Comparison of ENCODE assay signal across 24 mouse cellular contexts in genomic region chr16:91623074-91623473, GRCm38 (mm10). TPM values are rescaled to one million over a fixed set of nuclear protein-coding genes. Genes with fewer than 3 reads are reported as not detected.
A peak's percentile ranks its signal among the peaks of the same experiment; 100 is the strongest.
DNase-seq lines count a peak whose midpoint lies in the region; ATAC-seq and TF ChIP-seq lines count a peak whose summit lies in the region.
"Had no signal": no experiment of that assay in that cellular context is flagged by ENCODE, and none has a peak within 500 bp of the region (broad histone marks: within the 10 kb centered on the region; RNA-seq: fewer than 3 reads in every experiment).

No protein-coding gene starts in this region.

- H3K4me3 ChIP-seq in bone marrow, adult 2 months (replicated peaks; ENCODE audit: control insufficient read depth, low read depth, low read length) = no peak overlapping the region
- H3K4me3 ChIP-seq in left cerebral cortex, adult 2 months = no peak overlapping the region
- H3K4me3 ChIP-seq: forebrain, embryonic 10.5 days; forebrain, embryonic 13.5 days; heart, embryonic 13.5 days had no signal

- WGBS in bone marrow, adult 2 months = 77% methylated on average over 9 of the region's 9 CpGs

- intact Hi-C loops in left cerebral cortex, adult 2 months (cut with DNase I) = no loop called here

- peak; percentile 56 for ATAC-seq in granulocyte monocyte progenitor cell, adult 5-6 weeks (replicated peaks; ENCODE audit: poor library complexity, severe bottlenecking)
- ATAC-seq in monocyte, adult 5-6 weeks (replicated peaks; ENCODE audit: insufficient number of reproducible peaks, low FRiP score, low TSS enrichment, poor library complexity, severe bottlenecking) = peak; percentile 69
- ATAC-seq: CD4-positive, CD25-positive, alpha-beta regulatory T cell, adult 4 months; forebrain, embryonic 13.5 days; forebrain, embryonic 16.5 days; hindbrain, postnatal 0 days had no signal

- H3K4me1 ChIP-seq in bone marrow, adult 2 months (ENCODE audit: control insufficient read depth, insufficient read depth, low read length) = peaks cover 2% of the 10 kb centered on the region; the same call in 1 of the 2 replicates

- TF ChIP-seq POLR2A in bone marrow, adult 2 months (IDR thresholded peaks at IDR 0.05; ENCODE audit: borderline replicate concordance, control insufficient read depth, low read depth, low read length) = no peak

- no peak for TF ChIP-seq CTCF in bone marrow, adult 2 months (IDR thresholded peaks at IDR 0.05; ENCODE audit: control insufficient read depth, insufficient read depth, low read length)
- no peak for TF ChIP-seq CTCF in left cerebral cortex, adult 2 months (IDR thresholded peaks at IDR 0.05)

- peak; percentile 26 for DNase-seq in ovary, postnatal 36 days (ENCODE audit: low spot score)
- DNase-seq in ovary, adult 18-20 months (ENCODE audit: low spot score) = no peak
- no peak for DNase-seq in left cerebral cortex, adult 2 months (ENCODE audit: extremely low spot score in 1 of 2, low spot score in 2 of 2)
- no peak for DNase-seq in retina, embryonic 14.5 days (ENCODE audit: low spot score)
- DNase-seq: adrenal gland, adult 8-10 months; adrenal gland, postnatal 25 days; cerebellum, adult 18-20 months; cerebellum, adult 9-10 months; cerebellum, postnatal 14 days; gastrocnemius, postnatal 10 days; gastrocnemius, postnatal 36 days; heart, adult 11 months; heart, postnatal 14 days; heart, postnatal 4 days had no signal

- peak overlapping the region; percentile 69 for H3K27ac ChIP-seq in bone marrow, adult 2 months (ENCODE audit: control insufficient read depth, insufficient read depth, low read depth, low read length, poor library complexity)
- no peak overlapping the region for H3K27ac ChIP-seq in left cerebral cortex, adult 2 months
- H3K27ac ChIP-seq: forebrain, embryonic 10.5 days; forebrain, embryonic 13.5 days; heart, embryonic 13.5 days; hindbrain, embryonic 14.5 days; hindbrain, postnatal 0 days had no signal

RNA-seq across cellular contexts. Expression of gene Dnajc28, which starts 4.2 kb away (rescaled TPM):
- 1.6 and 1.9 TPM in 2 replicates for polyA plus RNA-seq in bone marrow, adult 2 months (2011; ENCODE audit: insufficient read depth, insufficient read length, low replicate concordance, missing spikeins)
- total RNA-seq in granulocyte monocyte progenitor cell, adult 5-6 weeks (2014; fragmentation: Nextera tagmentation) = 2.4 and 2.8 TPM in 2 replicates
- 6.1 and 9.2 TPM in 2 replicates for total RNA-seq in granulocyte monocyte progenitor cell, adult 5-6 weeks (2017)
- total RNA-seq in monocyte, adult 5-6 weeks (2017) = 1.1 to 3.1 TPM (median 1.6 TPM) in 3 replicates
- total RNA-seq in left cerebral cortex, adult 2 months (2021) = 1 to 10 TPM; 9.0 to 9.8 TPM

RNA-seq across cellular contexts. Expression of gene Gart, which starts 23.7 kb away (rescaled TPM):
- 70.5 and 94.2 TPM in 2 replicates for polyA plus RNA-seq in bone marrow, adult 2 months (2011; ENCODE audit: insufficient read depth, insufficient read length, low replicate concordance, missing spikeins)
- total RNA-seq in granulocyte monocyte progenitor cell, adult 5-6 weeks (2014; fragmentation: Nextera tagmentation) = 169 and 244 TPM in 2 replicates
- total RNA-seq in granulocyte monocyte progenitor cell, adult 5-6 weeks (2017) = 443 and 453 TPM in 2 replicates
- total RNA-seq in monocyte, adult 5-6 weeks (2017) = 45.6 to 47.6 TPM (median 47.0 TPM) in 3 replicates
- 10 to 100 TPM; 48.4 to 52.8 TPM for total RNA-seq in left cerebral cortex, adult 2 months (2021)

RNA-seq across cellular contexts. Expression of gene Son, which starts 24.2 kb away (rescaled TPM):
- polyA plus RNA-seq in bone marrow, adult 2 months (2011; ENCODE audit: insufficient read depth, insufficient read length, low replicate concordance, missing spikeins) = 132 and 165 TPM in 2 replicates
- 326 and 356 TPM in 2 replicates for total RNA-seq in granulocyte monocyte progenitor cell, adult 5-6 weeks (2014; fragmentation: Nextera tagmentation)
- 242 and 285 TPM in 2 replicates for total RNA-seq in granulocyte monocyte progenitor cell, adult 5-6 weeks (2017)
- 374 to 473 TPM (median 406 TPM) in 3 replicates for total RNA-seq in monocyte, adult 5-6 weeks (2017)
- 100 to 1,000 TPM; 221 to 228 TPM for total RNA-seq in left cerebral cortex, adult 2 months (2021)

RNA-seq across cellular contexts. Expression of gene Tmem50b, which starts 25.5 kb away (rescaled TPM):
- 7.3 and 17.5 TPM in 2 replicates for polyA plus RNA-seq in bone marrow, adult 2 months (2011; ENCODE audit: insufficient read depth, insufficient read length, low replicate concordance, missing spikeins)
- total RNA-seq in granulocyte monocyte progenitor cell, adult 5-6 weeks (2014; fragmentation: Nextera tagmentation) = 56.8 and 64.9 TPM in 2 replicates
- 38.5 and 41.1 TPM in 2 replicates for total RNA-seq in granulocyte monocyte progenitor cell, adult 5-6 weeks (2017)
- 44.6 to 80.4 TPM (median 63.0 TPM) in 3 replicates for total RNA-seq in monocyte, adult 5-6 weeks (2017)
- 10 to 100 TPM; 84.1 to 88.0 TPM for total RNA-seq in left cerebral cortex, adult 2 months (2021)
